Mouse (Mus musculus): ENCODE measurements around the gene Tnfrsf12a.

DNA sequence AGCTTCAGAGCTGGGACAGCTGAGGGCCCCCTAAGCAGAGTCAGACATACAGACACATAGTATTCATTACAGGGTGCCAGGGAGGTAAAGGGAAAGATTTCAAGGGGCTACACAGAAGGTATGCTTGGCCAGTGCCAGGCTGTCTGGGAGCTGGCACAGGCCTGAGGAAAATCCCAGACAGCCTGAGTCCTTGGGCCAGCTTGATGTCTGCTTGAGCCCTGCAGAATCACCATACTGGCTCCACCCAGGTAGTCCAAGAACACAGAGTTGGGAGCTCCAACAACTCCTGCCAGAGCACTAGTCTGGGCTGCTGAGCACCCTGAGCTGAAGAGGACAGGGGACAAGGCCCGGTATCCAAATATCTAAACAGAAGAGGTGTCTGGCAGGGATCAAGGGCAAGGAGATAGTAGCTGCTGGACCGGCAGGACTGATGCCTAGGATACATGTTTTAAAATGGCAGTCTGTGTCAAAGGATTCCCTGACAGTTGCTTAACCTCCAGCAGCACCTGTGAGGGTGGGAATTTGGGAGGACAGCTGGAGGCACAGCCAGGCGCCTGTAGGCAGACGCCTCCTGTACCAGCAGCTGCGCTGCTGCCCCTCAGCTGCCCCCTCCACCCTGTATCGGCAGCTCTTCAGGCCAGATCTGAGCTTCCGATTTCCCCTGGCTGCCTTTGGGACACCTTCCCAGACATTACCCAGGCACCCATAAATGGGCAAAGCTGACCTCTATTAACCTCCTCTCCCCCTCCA lies 45.3 kb upstream of the Tnfrsf12a start, which contains the start of gene 1520401A03Rik:
- TF ChIP-seq CTCF (conservative IDR thresholded peaks at IDR 0.05; ENCODE audit: low read length) (no peak), POU5F1 (IDR thresholded peaks at IDR 0.05; ENCODE audit: borderline replicate concordance, low read length) (no peak), NANOG (IDR thresholded peaks at IDR 0.05; ENCODE audit: borderline replicate concordance, low read length) (no peak)
